Mouse (Mus musculus) right cerebral cortex, postnatal 10 days (tissue): ENCODE results near the gene Impg1.

ENCODE experiments used
- DNase-seq, 2 experiments: peaks; one replicate each; pipeline ENCODE4 v3.0.0; 2021; ENCODE audit warnings: low spot score in 2 of 2

The Impg1 gene

GRCm38 (mm10) chr9:80465381-80465780 is at the start of gene Impg1:
TSS of gene Impg1 (minus strand) at chr9:80465481.
- DNase-seq = no peak

GRCm38 (mm10) chr9:80509464-80510153 is 44.3 kb upstream of the Impg1 start:
- no peak for DNase-seq

GRCm38 (mm10) chr9:80504496-80505012 is 39.3 kb upstream of the Impg1 start:
- no peak for DNase-seq

GRCm38 (mm10) chr9:80491591-80491990 is 26.3 kb upstream of the Impg1 start:
- DNase-seq = no peak

GRCm38 (mm10) chr9:80460420-80460819 is 4.9 kb downstream of the Impg1 start:
- DNase-seq = no peak

GRCm38 (mm10) chr9:80450467-80451261 is 14.6 kb downstream of the Impg1 start:
- DNase-seq = no peak

GRCm38 (mm10) chr9:80441096-80441710 is 24.1 kb downstream of the Impg1 start:
- DNase-seq = peak; percentile 30 to 36

GRCm38 (mm10) chr9:80391404-80391803 is 73.9 kb downstream of the Impg1 start:
- no peak for DNase-seq

GRCm38 (mm10) chr9:80391002-80391401 is 74.3 kb downstream of the Impg1 start:
- DNase-seq = no peak

- DNase-seq = no peak
These were observed 77.4 kb downstream of the Impg1 start for GRCm38 (mm10) chr9:80387890-80388289.

- DNase-seq = peak; percentile 30 to 34
These were observed 78.8 kb downstream of the Impg1 start for GRCm38 (mm10) chr9:80386492-80386891.

GRCm38 (mm10) chr9:80386000-80386399 is 79.3 kb downstream of the Impg1 start:
- DNase-seq = peak in 1 of 2 experiments; percentile 22

GRCm38 (mm10) chr9:80382711-80383110 is 82.6 kb downstream of the Impg1 start:
- DNase-seq = no peak

- no peak for DNase-seq
These were observed 85.1 kb downstream of the Impg1 start for GRCm38 (mm10) chr9:80380078-80380645.

- DNase-seq = no peak
These were observed 91.2 kb downstream of the Impg1 start for GRCm38 (mm10) chr9:80374100-80374499.

- DNase-seq = peak in 1 of 2 experiments; percentile 40
These were observed 92.0 kb downstream of the Impg1 start for GRCm38 (mm10) chr9:80373304-80373739.

- no peak for DNase-seq
These were observed 96.6 kb downstream of the Impg1 start for GRCm38 (mm10) chr9:80368636-80369035.

GRCm38 (mm10) chr9:80367520-80368204 is 97.6 kb downstream of the Impg1 start:
- no peak for DNase-seq

- no peak for DNase-seq
These were observed 105.2 kb downstream of the Impg1 start for GRCm38 (mm10) chr9:80360063-80360462.

GRCm38 (mm10) chr9:80351678-80352331 is 113.5 kb downstream of the Impg1 start:
- DNase-seq = peak; percentile 38 to 42

- DNase-seq = no peak
These were observed 114.0 kb downstream of the Impg1 start for GRCm38 (mm10) chr9:80351295-80351677.
